Mouse (Mus musculus): ENCODE measurements around the gene Gm20765. TPM values are rescaled to one million over a fixed set of nuclear protein-coding genes. Genes with fewer than 3 reads are reported as not detected.
"Not testable (repeated sequence)": the region's sequence is repeated elsewhere in the genome, so short reads cannot be mapped to it uniquely, and the experiment has no call there.

Gene Gm20765
- polyA plus RNA-seq (2016; fragmentation: Nextera tagmentation; extraction: Ambion mirVana), result not detected in 2 replicates

DNA sequence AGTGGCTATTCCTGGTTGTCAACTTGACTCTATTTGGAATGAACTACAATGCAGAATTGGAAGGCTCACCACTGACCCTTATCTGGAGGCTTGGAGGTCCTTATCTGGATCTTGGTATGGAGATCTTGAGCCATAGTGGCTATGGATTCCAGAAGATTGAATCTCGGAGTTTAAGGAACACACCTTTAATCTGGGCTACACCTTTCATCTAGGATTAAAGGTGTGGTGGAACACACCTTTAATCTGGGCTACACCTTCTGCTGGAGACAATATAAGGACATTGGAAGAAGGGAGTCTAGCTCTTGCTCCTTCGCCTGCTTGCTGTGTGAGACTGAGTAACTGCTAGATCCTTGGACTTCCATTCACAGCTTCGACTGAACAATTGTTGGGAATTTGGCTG, at the start of gene Gm20765:
Gene Gm20765 (plus strand): TSS at position 301 of the 400 bp plus-strand sequence.
- WGBS, result no CpG with 5 or more reads among the region's 3 CpGs
- not testable (repeated sequence) for DNase-seq (ENCODE audit: low spot score); H3K4me1 ChIP-seq

DNA sequence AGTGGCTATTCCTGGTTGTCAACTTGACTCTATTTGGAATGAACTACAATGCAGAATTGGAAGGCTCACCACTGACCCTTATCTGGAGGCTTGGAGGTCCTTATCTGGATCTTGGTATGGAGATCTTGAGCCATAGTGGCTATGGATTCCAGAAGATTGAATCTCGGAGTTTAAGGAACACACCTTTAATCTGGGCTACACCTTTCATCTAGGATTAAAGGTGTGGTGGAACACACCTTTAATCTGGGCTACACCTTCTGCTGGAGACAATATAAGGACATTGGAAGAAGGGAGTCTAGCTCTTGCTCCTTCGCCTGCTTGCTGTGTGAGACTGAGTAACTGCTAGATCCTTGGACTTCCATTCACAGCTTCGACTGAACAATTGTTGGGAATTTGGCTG, 42.6 kb upstream of the Gm20765 start, which contains the start of gene Gm21293:
Gene Gm21293 (plus strand): TSS at position 301 of the 400 bp plus-strand sequence.
- DNase-seq (ENCODE audit: low spot score); H3K27ac ChIP-seq (replicated peaks); H3K9me3 ChIP-seq (replicated peaks); H3K27me3 ChIP-seq (ENCODE audit: low read depth, poor library complexity, severe bottlenecking); H3K36me3 ChIP-seq; H3K4me1 ChIP-seq; H3K4me3 ChIP-seq: not testable (repeated sequence)
- WGBS, result no CpG with 5 or more reads among the region's 3 CpGs

More for the DNA sequence above, at the start of gene Gm20765:
- H3K36me3 ChIP-seq; H3K9me3 ChIP-seq (replicated peaks); H3K27me3 ChIP-seq (ENCODE audit: low read depth, poor library complexity, severe bottlenecking); H3K27ac ChIP-seq (replicated peaks); H3K4me3 ChIP-seq: not testable (repeated sequence)

DNA sequence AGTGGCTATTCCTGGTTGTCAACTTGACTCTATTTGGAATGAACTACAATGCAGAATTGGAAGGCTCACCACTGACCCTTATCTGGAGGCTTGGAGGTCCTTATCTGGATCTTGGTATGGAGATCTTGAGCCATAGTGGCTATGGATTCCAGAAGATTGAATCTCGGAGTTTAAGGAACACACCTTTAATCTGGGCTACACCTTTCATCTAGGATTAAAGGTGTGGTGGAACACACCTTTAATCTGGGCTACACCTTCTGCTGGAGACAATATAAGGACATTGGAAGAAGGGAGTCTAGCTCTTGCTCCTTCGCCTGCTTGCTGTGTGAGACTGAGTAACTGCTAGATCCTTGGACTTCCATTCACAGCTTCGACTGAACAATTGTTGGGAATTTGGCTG, 34.1 kb upstream of the Gm20765 start, which contains the start of gene Gm6763:
Gene Gm6763 (plus strand): TSS at position 301 of the 400 bp plus-strand sequence.
- H3K9me3 ChIP-seq (replicated peaks); H3K27me3 ChIP-seq (ENCODE audit: low read depth, poor library complexity, severe bottlenecking); DNase-seq (ENCODE audit: low spot score): not testable (repeated sequence)

DNA sequence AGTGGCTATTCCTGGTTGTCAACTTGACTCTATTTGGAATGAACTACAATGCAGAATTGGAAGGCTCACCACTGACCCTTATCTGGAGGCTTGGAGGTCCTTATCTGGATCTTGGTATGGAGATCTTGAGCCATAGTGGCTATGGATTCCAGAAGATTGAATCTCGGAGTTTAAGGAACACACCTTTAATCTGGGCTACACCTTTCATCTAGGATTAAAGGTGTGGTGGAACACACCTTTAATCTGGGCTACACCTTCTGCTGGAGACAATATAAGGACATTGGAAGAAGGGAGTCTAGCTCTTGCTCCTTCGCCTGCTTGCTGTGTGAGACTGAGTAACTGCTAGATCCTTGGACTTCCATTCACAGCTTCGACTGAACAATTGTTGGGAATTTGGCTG, 25.6 kb upstream of the Gm20765 start, which contains the start of gene Gm8764:
Gene Gm8764 (plus strand): TSS at position 301 of the 400 bp plus-strand sequence.
- not testable (repeated sequence) for H3K27me3 ChIP-seq (ENCODE audit: low read depth, poor library complexity, severe bottlenecking); DNase-seq (ENCODE audit: low spot score); H3K4me3 ChIP-seq; H3K27ac ChIP-seq (replicated peaks); H3K9me3 ChIP-seq (replicated peaks); H3K36me3 ChIP-seq; H3K4me1 ChIP-seq
- WGBS, result no CpG with 5 or more reads among the region's 3 CpGs

More for the DNA sequence above, 34.1 kb upstream of the Gm20765 start, which contains the start of gene Gm6763:
- H3K36me3 ChIP-seq; H3K4me1 ChIP-seq; H3K4me3 ChIP-seq; H3K27ac ChIP-seq (replicated peaks): not testable (repeated sequence)
- no CpG with 5 or more reads among the region's 3 CpGs for WGBS

DNA sequence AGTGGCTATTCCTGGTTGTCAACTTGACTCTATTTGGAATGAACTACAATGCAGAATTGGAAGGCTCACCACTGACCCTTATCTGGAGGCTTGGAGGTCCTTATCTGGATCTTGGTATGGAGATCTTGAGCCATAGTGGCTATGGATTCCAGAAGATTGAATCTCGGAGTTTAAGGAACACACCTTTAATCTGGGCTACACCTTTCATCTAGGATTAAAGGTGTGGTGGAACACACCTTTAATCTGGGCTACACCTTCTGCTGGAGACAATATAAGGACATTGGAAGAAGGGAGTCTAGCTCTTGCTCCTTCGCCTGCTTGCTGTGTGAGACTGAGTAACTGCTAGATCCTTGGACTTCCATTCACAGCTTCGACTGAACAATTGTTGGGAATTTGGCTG, 17.1 kb upstream of the Gm20765 start, which contains the start of gene Gm21304:
Gene Gm21304 (plus strand): TSS at position 301 of the 400 bp plus-strand sequence.
- H3K4me1 ChIP-seq; H3K9me3 ChIP-seq (replicated peaks); H3K27me3 ChIP-seq (ENCODE audit: low read depth, poor library complexity, severe bottlenecking); H3K4me3 ChIP-seq; DNase-seq (ENCODE audit: low spot score); H3K36me3 ChIP-seq; H3K27ac ChIP-seq (replicated peaks): not testable (repeated sequence)
- WGBS, result no CpG with 5 or more reads among the region's 3 CpGs

DNA sequence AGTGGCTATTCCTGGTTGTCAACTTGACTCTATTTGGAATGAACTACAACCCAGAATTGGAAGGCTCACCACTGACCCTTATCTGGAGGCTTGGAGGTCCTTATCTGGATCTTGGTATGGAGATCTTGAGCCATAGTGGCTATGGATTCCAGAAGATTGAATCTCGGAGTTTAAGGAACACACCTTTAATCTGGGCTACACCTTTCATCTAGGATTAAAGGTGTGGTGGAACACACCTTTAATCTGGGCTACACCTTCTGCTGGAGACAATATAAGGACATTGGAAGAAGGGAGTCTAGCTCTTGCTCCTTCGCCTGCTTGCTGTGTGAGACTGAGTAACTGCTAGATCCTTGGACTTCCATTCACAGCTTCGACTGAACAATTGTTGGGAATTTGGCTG, 8.6 kb upstream of the Gm20765 start, which contains the start of gene Gm21312:
Gene Gm21312 (plus strand): TSS at position 301 of the 400 bp plus-strand sequence.
- DNase-seq (ENCODE audit: low spot score); H3K36me3 ChIP-seq; H3K9me3 ChIP-seq (replicated peaks); H3K27me3 ChIP-seq (ENCODE audit: low read depth, poor library complexity, severe bottlenecking); H3K4me3 ChIP-seq; H3K4me1 ChIP-seq; H3K27ac ChIP-seq (replicated peaks): not testable (repeated sequence)
- WGBS, result no CpG with 5 or more reads among the region's 3 CpGs

DNA sequence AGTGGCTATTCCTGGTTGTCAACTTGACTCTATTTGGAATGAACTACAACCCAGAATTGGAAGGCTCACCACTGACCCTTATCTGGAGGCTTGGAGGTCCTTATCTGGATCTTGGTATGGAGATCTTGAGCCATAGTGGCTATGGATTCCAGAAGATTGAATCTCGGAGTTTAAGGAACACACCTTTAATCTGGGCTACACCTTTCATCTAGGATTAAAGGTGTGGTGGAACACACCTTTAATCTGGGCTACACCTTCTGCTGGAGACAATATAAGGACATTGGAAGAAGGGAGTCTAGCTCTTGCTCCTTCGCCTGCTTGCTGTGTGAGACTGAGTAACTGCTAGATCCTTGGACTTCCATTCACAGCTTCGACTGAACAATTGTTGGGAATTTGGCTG, 8.4 kb downstream of the Gm20765 start, which contains the start of gene Gm4340:
Gene Gm4340 (plus strand): TSS at position 301 of the 400 bp plus-strand sequence.
- not testable (repeated sequence) for H3K4me1 ChIP-seq; H3K27me3 ChIP-seq (ENCODE audit: low read depth, poor library complexity, severe bottlenecking); H3K36me3 ChIP-seq; H3K9me3 ChIP-seq (replicated peaks); H3K27ac ChIP-seq (replicated peaks); DNase-seq (ENCODE audit: low spot score); H3K4me3 ChIP-seq
- no CpG with 5 or more reads among the region's 3 CpGs for WGBS

DNA sequence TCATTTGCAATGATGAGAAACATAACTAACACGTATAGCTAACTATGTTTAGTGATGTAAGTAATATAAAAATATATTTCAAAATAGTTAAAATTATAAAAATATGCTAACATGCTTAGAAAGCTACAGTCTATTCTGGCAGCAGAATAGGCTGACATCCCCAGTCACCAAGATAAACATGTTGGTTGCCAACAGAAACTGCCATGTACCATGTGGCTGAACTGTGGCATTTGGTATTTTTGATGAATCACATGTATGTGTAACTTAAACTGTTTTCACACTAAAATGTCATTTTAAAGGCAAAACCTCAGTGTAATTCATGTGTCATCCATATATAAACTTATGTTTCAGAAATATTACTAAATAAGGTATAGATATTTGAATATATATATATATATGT, 24.3 kb downstream of the Gm20765 start:
- Histone ChIP-seq H3K4me3 (no peak overlapping the region), H3K9me3 (replicated peaks) (no peaks in the 10 kb centered on the region), H3K27ac (replicated peaks) (no peak overlapping the region), H3K4me1 (no peaks in the 10 kb centered on the region), H3K27me3 (ENCODE audit: low read depth, poor library complexity, severe bottlenecking) (no peaks in the 10 kb centered on the region), H3K36me3 (no peaks in the 10 kb centered on the region)
- DNase-seq (ENCODE audit: low spot score), result no peak
- 80% methylated on average over 1 of the region's 1 CpGs for WGBS

DNA sequence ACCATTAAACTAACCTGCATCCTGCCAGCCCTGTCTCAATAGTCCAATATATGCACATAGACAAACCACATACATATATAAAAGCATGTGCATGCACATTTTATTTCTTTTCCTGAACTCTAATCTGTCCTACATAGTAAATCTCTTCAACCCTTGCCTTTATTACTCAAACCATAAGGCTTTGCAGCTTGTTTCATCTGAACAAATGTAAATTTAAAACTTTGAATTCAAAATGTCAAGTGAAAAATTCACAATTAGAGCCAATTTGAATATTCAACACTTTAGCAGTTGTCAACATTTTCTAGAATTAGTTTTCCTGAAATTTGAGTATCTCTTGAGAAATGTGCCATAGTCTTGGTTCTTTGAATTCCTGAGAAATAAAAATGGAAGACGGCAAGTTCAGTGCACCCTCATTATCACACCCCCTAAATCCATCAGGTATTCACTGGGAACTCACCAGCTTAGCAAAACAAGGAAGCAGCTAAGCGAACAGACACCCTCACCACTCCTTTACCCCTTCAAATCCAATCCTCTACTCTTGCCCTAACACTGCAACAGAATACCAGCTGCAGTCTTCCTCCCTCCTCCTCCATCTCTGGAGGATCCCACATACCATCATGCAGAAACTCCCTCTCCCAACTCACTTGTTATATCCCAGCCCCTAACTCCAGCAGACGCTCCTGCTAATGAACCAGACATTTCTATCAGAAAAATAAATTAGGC, 25.1 kb downstream of the Gm20765 start:
- DNase-seq (ENCODE audit: low spot score), result no peak
- 73% methylated on average over 3 of the region's 3 CpGs for WGBS
- Histone ChIP-seq H3K4me1 (no peaks in the 10 kb centered on the region), H3K27me3 (ENCODE audit: low read depth, poor library complexity, severe bottlenecking) (no peaks in the 10 kb centered on the region), H3K9me3 (replicated peaks) (no peaks in the 10 kb centered on the region), H3K27ac (replicated peaks) (no peak overlapping the region), H3K4me3 (no peak overlapping the region), H3K36me3 (no peaks in the 10 kb centered on the region)

DNA sequence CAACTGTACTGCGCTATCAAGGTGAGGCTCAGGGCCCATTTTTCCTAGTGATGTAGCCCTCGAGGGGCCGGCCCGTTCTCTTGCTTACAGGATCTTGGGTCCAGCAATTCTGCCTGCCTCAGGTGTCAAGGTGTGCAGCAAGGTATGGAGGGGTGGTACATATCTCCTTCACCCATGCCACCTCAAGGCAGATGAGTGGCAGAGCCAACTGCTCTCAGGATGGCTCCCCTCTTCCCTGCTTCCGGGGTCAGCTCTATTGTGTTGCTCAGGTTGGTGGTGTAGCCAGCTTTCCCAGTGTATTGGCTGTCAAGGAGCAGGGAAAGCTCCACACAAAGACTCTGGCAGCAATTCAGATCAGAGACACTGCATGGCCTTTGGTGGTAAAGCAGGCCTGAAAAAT, 29.2 kb downstream of the Gm20765 start:
- no peak for DNase-seq (ENCODE audit: low spot score)
- no peak overlapping the region for H3K27ac ChIP-seq (replicated peaks)
- no peaks in the 10 kb centered on the region for H3K4me1 ChIP-seq
- no peaks in the 10 kb centered on the region for H3K9me3 ChIP-seq (replicated peaks)
- H3K4me3 ChIP-seq, result no peak overlapping the region
- H3K27me3 ChIP-seq (ENCODE audit: low read depth, poor library complexity, severe bottlenecking), result no peaks in the 10 kb centered on the region
- no peaks in the 10 kb centered on the region for H3K36me3 ChIP-seq
- WGBS, result 83% methylated on average over 5 of the region's 5 CpGs

DNA sequence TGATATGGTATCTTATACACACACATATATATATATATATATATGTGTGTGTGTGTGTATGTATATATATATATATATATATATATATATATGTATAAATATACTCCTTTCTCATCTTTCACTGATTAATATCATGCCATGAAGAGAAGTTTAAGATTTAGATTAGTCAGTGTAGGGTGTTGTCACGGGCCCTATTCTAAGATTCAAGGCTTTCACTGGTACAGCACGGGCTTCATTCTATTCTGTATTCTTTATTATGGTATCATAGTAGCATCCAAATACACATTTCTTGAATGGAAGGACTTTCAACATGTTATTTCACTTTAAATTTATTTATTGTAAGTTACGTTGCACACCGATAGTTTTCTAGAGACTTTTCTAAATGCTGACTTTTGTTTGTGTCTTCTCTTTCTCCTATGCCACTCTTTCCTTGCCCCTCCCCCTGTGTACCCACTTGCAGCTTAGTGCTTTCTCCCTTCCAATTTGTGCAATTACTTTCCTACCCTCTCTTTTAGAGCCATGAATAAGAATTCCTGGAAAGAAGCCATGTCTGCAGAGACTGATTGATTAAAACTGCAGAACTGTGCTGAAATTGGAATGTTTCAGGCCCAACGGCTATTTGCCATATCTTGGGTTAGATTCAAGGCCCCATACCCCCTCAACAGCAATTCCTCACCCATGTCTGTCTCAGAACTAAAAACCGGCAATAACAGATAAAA, 35.1 kb downstream of the Gm20765 start:
- no peaks in the 10 kb centered on the region for H3K36me3 ChIP-seq
- H3K27me3 ChIP-seq (ENCODE audit: low read depth, poor library complexity, severe bottlenecking), result no peaks in the 10 kb centered on the region
- no peak overlapping the region for H3K27ac ChIP-seq (replicated peaks)
- H3K4me1 ChIP-seq, result no peaks in the 10 kb centered on the region
- H3K4me3 ChIP-seq, result no peak overlapping the region
- H3K9me3 ChIP-seq (replicated peaks), result no peaks in the 10 kb centered on the region
- WGBS, result 93% methylated on average over 6 of the region's 6 CpGs
- DNase-seq (ENCODE audit: low spot score), result no peak

Measured in midbrain, embryonic 10.5 days (tissue).